Mouse (Mus musculus): ENCODE data around the gene Tle6. TPM values are rescaled to one million over a fixed set of nuclear protein-coding genes. Genes with fewer than 3 reads are reported as not detected.

The Tle6 gene
- polyA plus RNA-seq, 1 experiment from 2014 or later = 7.3 TPM

GRCm38 (mm10) chr10:81543633-81544032, 57.2 kb downstream of the Tle6 start:
- Histone ChIP-seq H3K36me3 (ENCODE audit: insufficient read depth, low read length) (no peaks in the 10 kb centered on the region), H3K27me3 (ENCODE audit: insufficient read depth, low read length) (no peaks in the 10 kb centered on the region), H3K4me3 (replicated peaks; ENCODE audit: low read depth, low read length) (peak overlapping the region; percentile 86), H3K4me2 (ENCODE audit: low read length) (peak overlapping the region; percentile 98), H3K4me1 (replicated peaks; ENCODE audit: insufficient read depth, low read length) (peaks cover 31% of the 10 kb centered on the region), H3K9ac (ENCODE audit: low read depth, low read length) (peak overlapping the region; percentile 93), H3K9me3 (replicated peaks; ENCODE audit: low read length) (no peaks in the 10 kb centered on the region), H3K27ac (no peak overlapping the region)
- no peak for DNase-seq (ENCODE audit: low spot score)
- WGBS = 78% methylated on average over 1 of the region's 1 CpGs
- no peak for TF ChIP-seq CTCF (IDR thresholded peaks at IDR 0.05; ENCODE audit: low read depth)
- ATAC-seq (replicated peaks; ENCODE audit: low FRiP score, low read depth) = no peak

GRCm38 (mm10) chr10:81542727-81543460, 58.0 kb downstream of the Tle6 start:
- H3K9me3 ChIP-seq (replicated peaks; ENCODE audit: low read length) = no peaks in the 10 kb centered on the region
- H3K27me3 ChIP-seq (ENCODE audit: insufficient read depth, low read length) = no peaks in the 10 kb centered on the region
- peak overlapping the region; percentile 93 for H3K9ac ChIP-seq (ENCODE audit: low read depth, low read length)
- 69% methylated on average over 7 of the region's 7 CpGs for WGBS
- H3K4me3 ChIP-seq (replicated peaks; ENCODE audit: low read depth, low read length) = peak overlapping the region; percentile 86; the same call in 1 of the 2 replicates
- peak overlapping the region; percentile 98; the same call in 1 of the 2 replicates for H3K4me2 ChIP-seq (ENCODE audit: low read length)
- peaks cover 31% of the 10 kb centered on the region for H3K4me1 ChIP-seq (replicated peaks; ENCODE audit: insufficient read depth, low read length)
- H3K27ac ChIP-seq = peak overlapping the region; percentile 62; the same call in 1 of the 2 replicates
- no peaks in the 10 kb centered on the region for H3K36me3 ChIP-seq (ENCODE audit: insufficient read depth, low read length)
- no peak for ATAC-seq (replicated peaks; ENCODE audit: low FRiP score, low read depth)
- TF ChIP-seq CTCF (IDR thresholded peaks at IDR 0.05; ENCODE audit: low read depth) = no peak
- no peak for DNase-seq (ENCODE audit: low spot score)

- 43% methylated on average over 10 of the region's 10 CpGs for WGBS
- Histone ChIP-seq H3K9me3 (replicated peaks; ENCODE audit: low read length) (no peaks in the 10 kb centered on the region), H3K36me3 (ENCODE audit: insufficient read depth, low read length) (no peaks in the 10 kb centered on the region), H3K4me1 (replicated peaks; ENCODE audit: insufficient read depth, low read length) (peaks cover 31% of the 10 kb centered on the region), H3K4me2 (ENCODE audit: low read length) (peak overlapping the region; percentile 98; the same call in 1 of the 2 replicates), H3K9ac (ENCODE audit: low read depth, low read length) (peak overlapping the region; percentile 93), H3K27me3 (ENCODE audit: insufficient read depth, low read length) (no peaks in the 10 kb centered on the region), H3K27ac (peak overlapping the region; percentile 62), H3K4me3 (replicated peaks; ENCODE audit: low read depth, low read length) (no peak overlapping the region)
- DNase-seq (ENCODE audit: low spot score) (peak; percentile 40), ATAC-seq (replicated peaks; ENCODE audit: low FRiP score, low read depth) (no peak)
- TF ChIP-seq CTCF (IDR thresholded peaks at IDR 0.05; ENCODE audit: low read depth) = no peak
Observed at GRCm38 (mm10) chr10:81541803-81542202, 59.1 kb downstream of the Tle6 start.

- 81% methylated on average over 5 of the region's 5 CpGs for WGBS
- Histone ChIP-seq H3K27ac (peak overlapping the region; percentile 62), H3K9me3 (replicated peaks; ENCODE audit: low read length) (no peaks in the 10 kb centered on the region), H3K4me3 (replicated peaks; ENCODE audit: low read depth, low read length) (no peak overlapping the region), H3K27me3 (ENCODE audit: insufficient read depth, low read length) (no peaks in the 10 kb centered on the region), H3K4me1 (replicated peaks; ENCODE audit: insufficient read depth, low read length) (peaks cover 31% of the 10 kb centered on the region), H3K9ac (ENCODE audit: low read depth, low read length) (peak overlapping the region; percentile 93; the same call in 1 of the 2 replicates), H3K36me3 (ENCODE audit: insufficient read depth, low read length) (no peaks in the 10 kb centered on the region), H3K4me2 (ENCODE audit: low read length) (peak overlapping the region; percentile 98; the same call in 1 of the 2 replicates)
- DNase-seq (ENCODE audit: low spot score) (no peak), ATAC-seq (replicated peaks; ENCODE audit: low FRiP score, low read depth) (no peak)
- no peak for TF ChIP-seq CTCF (IDR thresholded peaks at IDR 0.05; ENCODE audit: low read depth)
Observed at GRCm38 (mm10) chr10:81541363-81541762, 59.5 kb downstream of the Tle6 start.

Other genes with a start within 250 kb of the Tle6 start
- gene Mfsd12, start 243.6 kb downstream of the Tle6 start, polyA plus RNA-seq (2015; fragmentation: Nextera tagmentation; extraction: Ambion mirVana) = 11.3 and 11.6 TPM in 2 replicates
- gene 4930404N11Rik, start 235.3 kb downstream of the Tle6 start, polyA plus RNA-seq (2015; fragmentation: Nextera tagmentation; extraction: Ambion mirVana) = 0.45 and 0.59 TPM in 2 replicates
- gene Fzr1, start 222.6 kb downstream of the Tle6 start, polyA plus RNA-seq (2015; fragmentation: Nextera tagmentation; extraction: Ambion mirVana) = 67.5 and 70.6 TPM in 2 replicates
- 74.3 and 80.6 TPM in 2 replicates for gene Dohh, start 216.6 kb downstream of the Tle6 start, polyA plus RNA-seq (2015; fragmentation: Nextera tagmentation; extraction: Ambion mirVana)
- gene Gm48551, start 216.6 kb downstream of the Tle6 start, polyA plus RNA-seq (2015; fragmentation: Nextera tagmentation; extraction: Ambion mirVana) = 1.9 and 2.1 TPM in 2 replicates
- gene Gm48552, start 212.1 kb downstream of the Tle6 start, polyA plus RNA-seq (2015; fragmentation: Nextera tagmentation; extraction: Ambion mirVana) = 0.82 and 1.9 TPM in 2 replicates
- gene Smim24, start 208.0 kb downstream of the Tle6 start, polyA plus RNA-seq (2015; fragmentation: Nextera tagmentation; extraction: Ambion mirVana) = 62.4 and 68.6 TPM in 2 replicates
- gene Nfic, start 145.4 kb downstream of the Tle6 start, polyA plus RNA-seq (2015; fragmentation: Nextera tagmentation; extraction: Ambion mirVana) = 62.3 and 72.5 TPM in 2 replicates
- 0.30 and 0.47 TPM in 2 replicates for gene Celf5, start 118.4 kb downstream of the Tle6 start, polyA plus RNA-seq (2015; fragmentation: Nextera tagmentation; extraction: Ambion mirVana)
- 56.1 and 63.3 TPM in 2 replicates for gene Ncln, start 104.7 kb downstream of the Tle6 start, polyA plus RNA-seq (2015; fragmentation: Nextera tagmentation; extraction: Ambion mirVana)
- gene S1pr4, start 100.9 kb downstream of the Tle6 start, polyA plus RNA-seq (2015; fragmentation: Nextera tagmentation; extraction: Ambion mirVana) = 1.7 and 1.8 TPM in 2 replicates
- 0.80 and 0.92 TPM in 2 replicates for gene Gna15, start 76.8 kb downstream of the Tle6 start, polyA plus RNA-seq (2015; fragmentation: Nextera tagmentation; extraction: Ambion mirVana)
- 69.5 and 72.3 TPM in 2 replicates for gene Gna11, start 55.9 kb downstream of the Tle6 start, polyA plus RNA-seq (2015; fragmentation: Nextera tagmentation; extraction: Ambion mirVana)
- gene Aes, start 41.6 kb downstream of the Tle6 start, polyA plus RNA-seq (2015; fragmentation: Nextera tagmentation; extraction: Ambion mirVana) = 566 and 582 TPM in 2 replicates
- 29.2 and 30.8 TPM in 2 replicates for gene Tle2, start 26.5 kb downstream of the Tle6 start, polyA plus RNA-seq (2015; fragmentation: Nextera tagmentation; extraction: Ambion mirVana)
- 0.33 and 0.37 TPM in 2 replicates for gene BC025920, start 5.2 kb upstream of the Tle6 start, polyA plus RNA-seq (2015; fragmentation: Nextera tagmentation; extraction: Ambion mirVana)
- 27.0 and 27.5 TPM in 2 replicates for gene Sirt6, start 26.7 kb upstream of the Tle6 start, polyA plus RNA-seq (2015; fragmentation: Nextera tagmentation; extraction: Ambion mirVana)
- 10.2 and 10.7 TPM in 2 replicates for gene Ankrd24, start 27.5 kb upstream of the Tle6 start, polyA plus RNA-seq (2015; fragmentation: Nextera tagmentation; extraction: Ambion mirVana)
- 4.0 TPM in 2 replicates for gene Gm10778, start 48.0 kb upstream of the Tle6 start, polyA plus RNA-seq (2015; fragmentation: Nextera tagmentation; extraction: Ambion mirVana)
- gene Zfp433, start 103.8 kb upstream of the Tle6 start, polyA plus RNA-seq (2015; fragmentation: Nextera tagmentation; extraction: Ambion mirVana) = 12.5 and 17.2 TPM in 2 replicates
- gene Gm3055, start 170.1 kb upstream of the Tle6 start, polyA plus RNA-seq (2015; fragmentation: Nextera tagmentation; extraction: Ambion mirVana) = 7.3 and 7.4 TPM in 2 replicates
- 2.4 and 2.5 TPM in 2 replicates for gene Gm4767, start 211.1 kb upstream of the Tle6 start, polyA plus RNA-seq (2015; fragmentation: Nextera tagmentation; extraction: Ambion mirVana)

Data from kidney, postnatal 0 days (tissue).